Mouse (Mus musculus) gastrocnemius, adult 2 months (tissue): ENCODE measurements around the gene H3f3a. TPM values are rescaled to one million over a fixed set of nuclear protein-coding genes. Genes with fewer than 3 reads are reported as not detected.

Experiments
- DNase-seq: peaks from one replicate; pipeline ENCODE4 v3.0.0; 2022
- H3K27ac ChIP-seq: fragments of 200-600 bp; 2 replicates; pipeline ENCODE4 v1.8.1; 2022; ENCODE audit warnings: mild to moderate bottlenecking
- H3K4me3 ChIP-seq: fragments of 200-600 bp; 2 replicates; pipeline ENCODE4 v1.8.1; 2022; ENCODE audit warnings: mild to moderate bottlenecking, moderate library complexity
- CTCF ChIP-seq: fragments of 200-600 bp; IDR thresholded peaks from 2 replicates; pipeline ENCODE4 v1.8.1; 2022; ENCODE audit warnings: antibody characterized with exemption, mild to moderate bottlenecking, moderate library complexity
- intact Hi-C: fragments of 180-260 bp; cut with DNase I; formaldehyde crosslinking; loops from one replicate; pipeline ENCODE4 v1.15.1; 2025
- total RNA-seq, 2 experiments: library from RNA; stranded (reverse); gene quantifications; 2 replicates each; pipeline ENCODE4 v1.2.3; 2021

The H3f3a gene
- total RNA-seq, 2 experiments from 2014 or later, result 314 to 379 TPM

GRCm38 (mm10) chr1:180775849-180776493 lies 37.8 kb downstream of the H3f3a start:
- TF ChIP-seq CTCF, result no peak
- Histone ChIP-seq H3K27ac (peak overlapping the region; percentile 94), H3K4me3 (no peak overlapping the region)
- intact Hi-C loops, result loop anchor here (2.0 kb wide), 1 partner anchor 37 kb away; the partner anchor contains the start of gene H3f3a
- no peak for DNase-seq

GRCm38 (mm10) chr1:180775317-180775716 lies 38.4 kb downstream of the H3f3a start:
- no peak for DNase-seq
- no peak for TF ChIP-seq CTCF
- no peak overlapping the region for H3K4me3 ChIP-seq
- H3K27ac ChIP-seq, result no peak overlapping the region
- intact Hi-C loops, result no loop called here

DNA sequence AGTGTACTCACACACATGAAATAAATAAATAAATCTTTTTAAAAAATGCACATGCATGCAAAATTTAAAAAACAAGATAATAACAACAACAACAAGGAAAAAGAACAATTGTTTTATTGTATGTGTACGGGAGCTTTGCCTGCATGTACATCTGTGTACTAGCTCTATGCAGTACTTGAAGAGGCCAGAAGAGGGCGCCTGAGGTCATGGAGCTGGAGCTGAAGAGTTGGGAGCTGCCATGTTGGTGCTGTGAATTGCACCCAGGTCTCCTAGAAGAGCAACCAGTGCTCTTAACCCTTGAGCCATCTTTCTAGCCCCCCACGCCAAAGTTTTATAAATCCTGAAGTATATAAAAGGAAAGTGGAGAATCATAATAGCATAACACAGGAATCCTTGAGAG lies 39.1 kb downstream of the H3f3a start:
- DNase-seq, result no peak
- Histone ChIP-seq H3K4me3 (no peak overlapping the region), H3K27ac (no peak overlapping the region)
- peak; percentile 58 for TF ChIP-seq CTCF
- intact Hi-C loops, result no loop called here

DNA sequence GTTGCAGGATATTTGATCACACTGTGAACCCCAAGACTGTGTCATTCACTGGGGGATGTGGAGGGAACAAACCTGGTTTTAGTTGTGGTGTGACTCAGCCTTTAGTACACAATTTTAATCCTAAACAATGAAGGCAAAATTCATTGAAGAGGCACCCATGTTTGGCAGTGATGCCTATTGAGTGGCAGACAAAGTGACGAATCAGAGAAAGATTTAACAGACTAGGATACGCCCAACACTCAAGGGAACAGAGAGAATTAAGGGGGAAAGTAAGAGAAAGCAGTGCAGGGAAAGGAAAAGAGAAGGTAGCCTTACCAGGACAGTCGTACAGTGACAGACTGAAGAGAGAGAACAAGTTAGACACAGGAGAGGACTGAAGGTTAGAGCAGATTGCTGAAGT lies 41.5 kb downstream of the H3f3a start:
- TF ChIP-seq CTCF, result no peak
- Histone ChIP-seq H3K27ac (no peak overlapping the region), H3K4me3 (no peak overlapping the region)
- intact Hi-C loops, result no loop called here
- no peak for DNase-seq

GRCm38 (mm10) chr1:180771722-180772121 lies 42.0 kb downstream of the H3f3a start:
- no peak for DNase-seq
- Histone ChIP-seq H3K4me3 (no peak overlapping the region), H3K27ac (no peak overlapping the region)
- no peak for TF ChIP-seq CTCF
- intact Hi-C loops, result no loop called here

GRCm38 (mm10) chr1:180771306-180771705 lies 42.4 kb downstream of the H3f3a start:
- intact Hi-C loops, result no loop called here
- no peak for TF ChIP-seq CTCF
- DNase-seq, result no peak
- no peak overlapping the region for H3K4me3 ChIP-seq
- no peak overlapping the region for H3K27ac ChIP-seq

GRCm38 (mm10) chr1:180768334-180769168 lies 45.2 kb downstream of the H3f3a start:
- peak; percentile 95 for TF ChIP-seq CTCF
- intact Hi-C loops, result loop anchor here (1.0 to 2.0 kb wide), 3 partner anchors 9 to 82 kb away; partner anchors contain the start of gene Sde2
- H3K4me3 ChIP-seq, result peak overlapping the region; percentile 72
- DNase-seq, result peak; percentile 88
- H3K27ac ChIP-seq, result peak overlapping the region; percentile 96

GRCm38 (mm10) chr1:180767541-180768333 lies 46.0 kb downstream of the H3f3a start:
- DNase-seq, result no peak
- H3K4me3 ChIP-seq, result peak overlapping the region; percentile 72
- H3K27ac ChIP-seq, result peak overlapping the region; percentile 96
- intact Hi-C loops, result loop anchor here (1.0 to 2.0 kb wide), 3 partner anchors 10 to 83 kb away; partner anchors contain the start of gene Sde2
- TF ChIP-seq CTCF, result no peak

DNA sequence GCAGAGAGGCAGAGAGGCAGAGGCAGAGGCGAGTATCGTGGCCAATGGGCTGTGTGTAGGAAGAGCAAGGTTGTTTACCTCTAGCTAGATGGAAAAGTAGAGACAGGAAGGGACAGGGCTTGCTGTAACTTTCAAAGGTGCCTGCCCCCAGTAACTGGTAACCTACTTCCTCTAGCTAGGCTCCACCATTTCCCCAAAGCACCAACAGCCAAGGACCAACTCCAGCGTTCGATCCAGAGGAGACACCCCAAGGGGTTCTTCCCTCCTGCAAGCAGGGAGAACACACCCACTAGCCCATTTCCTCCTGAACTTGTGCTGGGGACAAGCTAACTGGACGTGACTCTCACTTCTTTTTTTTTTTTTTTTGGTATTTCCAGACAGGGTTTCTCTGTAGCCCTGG lies 47.2 kb downstream of the H3f3a start:
- H3K27ac ChIP-seq, result no peak overlapping the region
- DNase-seq, result no peak
- intact Hi-C loops, result no loop called here
- TF ChIP-seq CTCF, result no peak
- H3K4me3 ChIP-seq, result no peak overlapping the region

- Histone ChIP-seq H3K4me3 (no peak overlapping the region), H3K27ac (no peak overlapping the region)
- no peak for TF ChIP-seq CTCF
- intact Hi-C loops, result no loop called here
- DNase-seq, result no peak
These were observed 48.4 kb downstream of the H3f3a start for GRCm38 (mm10) chr1:180765393-180765792.

DNA sequence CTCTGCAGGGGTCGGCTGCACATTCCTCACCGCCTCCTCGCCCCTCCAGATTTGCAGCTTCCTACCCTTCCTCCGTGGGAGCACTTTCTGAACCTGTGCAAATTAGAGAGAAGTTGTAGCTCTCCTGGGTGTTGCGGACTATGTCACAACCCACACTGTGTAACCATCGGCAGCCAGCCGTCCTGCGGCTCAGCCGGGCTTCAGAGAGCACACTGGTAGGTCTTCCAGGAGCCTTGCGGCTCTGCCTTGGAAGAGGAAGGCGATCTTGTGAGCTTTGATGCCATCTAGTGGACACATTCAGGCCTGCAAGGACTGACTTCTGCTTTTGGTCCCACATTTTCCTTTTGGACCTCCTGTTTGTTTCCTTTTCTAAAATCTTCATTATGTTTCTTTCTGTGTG lies 49.9 kb downstream of the H3f3a start:
- Histone ChIP-seq H3K4me3 (peak overlapping the region; percentile 62), H3K27ac (no peak overlapping the region)
- intact Hi-C loops, result loop anchor here (1.0 to 5.0 kb wide), 2 partner anchors 44 to 332 kb away; no protein-coding TSS in a partner anchor
- peak; percentile 92 for TF ChIP-seq CTCF
- peak; percentile 87 for DNase-seq

DNA sequence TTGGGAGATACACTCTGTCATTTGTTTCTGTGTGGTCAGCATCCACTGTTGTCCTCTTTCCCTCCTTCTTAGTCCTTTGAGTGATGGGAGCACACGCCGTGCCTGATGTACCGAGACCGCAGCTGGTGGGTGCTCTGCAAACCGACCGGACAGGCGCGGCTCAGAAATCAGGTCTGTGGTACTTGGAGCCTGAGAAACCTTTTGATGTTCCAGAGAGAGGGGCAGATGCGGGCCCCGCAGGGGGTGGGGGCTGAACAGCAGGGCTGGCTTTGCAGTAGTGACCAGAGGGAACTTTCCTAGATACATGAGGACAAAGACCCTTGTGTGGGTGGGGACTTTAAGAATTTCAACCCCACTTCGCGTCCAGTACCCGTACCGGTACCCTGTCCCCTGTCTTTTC lies 50.4 kb downstream of the H3f3a start:
- Histone ChIP-seq H3K27ac (no peak overlapping the region), H3K4me3 (peak overlapping the region; percentile 62)
- DNase-seq, result no peak
- TF ChIP-seq CTCF, result no peak
- intact Hi-C loops, result loop anchor here (5.0 kb wide), 1 partner anchor 331 kb away; no protein-coding TSS in a partner anchor
